Comparison of ENCODE assay signal across 20 mouse cellular contexts in genomic region chr2:113924138-113924537, GRCm38 (mm10).
DNase-seq lines count a peak whose midpoint lies in the region; ATAC-seq and TF ChIP-seq lines count a peak whose summit lies in the region.
"Had no signal": no experiment of that assay in that cellular context is flagged by ENCODE, and none has a peak within 500 bp of the region (broad histone marks: within the 10 kb centered on the region; RNA-seq: fewer than 3 reads in every experiment).

No protein-coding gene starts in this region.

- no peak for TF ChIP-seq CTCF in cerebellum, adult 2 months (IDR thresholded peaks at IDR 0.05; ENCODE audit: borderline replicate concordance, insufficient read depth, low read depth, low read length)

- H3K9me3 ChIP-seq in heart, embryonic 15.5 days (replicated peaks): no peaks in the 10 kb centered on the region
- no peaks in the 10 kb centered on the region for H3K9me3 ChIP-seq in lung, embryonic 15.5 days
- no peaks in the 10 kb centered on the region for H3K9me3 ChIP-seq in embryonic facial prominence, embryonic 14.5 days (ENCODE audit: control insufficient read depth, low read length)
- H3K9me3 ChIP-seq: embryonic facial prominence, embryonic 12.5 days; forebrain, embryonic 13.5 days; hindbrain, embryonic 15.5 days; midbrain, embryonic 10.5 days had no signal

- 0 out of 2 replicates have a peak overlapping the region, but pooled peaks have one; percentile 3 for H3K4me2 ChIP-seq in heart, embryonic 15.5 days
- H3K4me2 ChIP-seq in lung, embryonic 15.5 days: no peak overlapping the region
- no peak overlapping the region for H3K4me2 ChIP-seq in embryonic facial prominence, embryonic 14.5 days (ENCODE audit: low read depth, low read length)
- H3K4me2 ChIP-seq: embryonic facial prominence, embryonic 12.5 days; forebrain, embryonic 13.5 days; hindbrain, embryonic 15.5 days had no signal

- H3K36me3 ChIP-seq in heart, embryonic 15.5 days: no peaks in the 10 kb centered on the region
- H3K36me3 ChIP-seq in lung, embryonic 15.5 days: no peaks in the 10 kb centered on the region
- no peaks in the 10 kb centered on the region for H3K36me3 ChIP-seq in embryonic facial prominence, embryonic 14.5 days (ENCODE audit: control insufficient read depth, insufficient read depth, low read length)
- H3K36me3 ChIP-seq: embryonic facial prominence, embryonic 12.5 days; hindbrain, embryonic 15.5 days; midbrain, embryonic 10.5 days had no signal

- H3K27ac ChIP-seq in cerebellum, adult 2 months (ENCODE audit: insufficient read depth, low read length): no peak overlapping the region
- peak overlapping the region; percentile 24 for H3K27ac ChIP-seq in heart, embryonic 15.5 days
- no peak overlapping the region for H3K27ac ChIP-seq in lung, embryonic 15.5 days
- H3K27ac ChIP-seq in embryonic facial prominence, embryonic 14.5 days (replicated peaks; ENCODE audit: low read depth, low read length): no peak overlapping the region
- H3K27ac ChIP-seq: embryonic facial prominence, embryonic 12.5 days; forebrain, embryonic 13.5 days; hindbrain, embryonic 15.5 days; midbrain, embryonic 10.5 days had no signal

- intact Hi-C loops in heart, postnatal 25 days (cut with DNase I): no loop called here

- H3K27me3 ChIP-seq in cerebellum, adult 2 months (ENCODE audit: control insufficient read depth, insufficient read depth, low read length): no peaks in the 10 kb centered on the region; the same call in 1 of the 2 replicates
- no peaks in the 10 kb centered on the region for H3K27me3 ChIP-seq in heart, embryonic 15.5 days
- no peaks in the 10 kb centered on the region for H3K27me3 ChIP-seq in lung, embryonic 15.5 days
- H3K27me3 ChIP-seq in embryonic facial prominence, embryonic 14.5 days (replicated peaks; ENCODE audit: control insufficient read depth, insufficient read depth, low read length): no peaks in the 10 kb centered on the region
- H3K27me3 ChIP-seq: embryonic facial prominence, embryonic 12.5 days; forebrain, embryonic 13.5 days; hindbrain, embryonic 15.5 days had no signal

- no peak for ATAC-seq in heart, embryonic 15.5 days (replicated peaks; ENCODE audit: insufficient number of reproducible peaks, insufficient read depth, low FRiP score, low read depth)
- peak; percentile 68 for ATAC-seq in lung, embryonic 15.5 days (ENCODE audit: borderline replicate concordance, extremely low read depth, low FRiP score, low TSS enrichment)
- peak; percentile 12; the same call in 1 of the 2 replicates for ATAC-seq in embryonic facial prominence, embryonic 14.5 days (ENCODE audit: low read depth)
- ATAC-seq: forebrain, embryonic 13.5 days; intestine, embryonic 16.5 days had no signal

- no peaks in the 10 kb centered on the region for H3K4me1 ChIP-seq in cerebellum, adult 2 months (ENCODE audit: control insufficient read depth, insufficient read depth, low read length)
- peaks cover 6% of the 10 kb centered on the region; the same call in 1 of the 2 replicates for H3K4me1 ChIP-seq in heart, embryonic 15.5 days (replicated peaks)
- peaks cover 9% of the 10 kb centered on the region; the same call in 1 of the 2 replicates for H3K4me1 ChIP-seq in lung, embryonic 15.5 days
- 0 out of 2 replicates have a peak, but pooled peaks cover 6% of the 10 kb centered on the region for H3K4me1 ChIP-seq in embryonic facial prominence, embryonic 14.5 days (ENCODE audit: control insufficient read depth, insufficient read depth, low read length)
- H3K4me1 ChIP-seq: embryonic facial prominence, embryonic 12.5 days; forebrain, embryonic 13.5 days; hindbrain, embryonic 15.5 days; midbrain, embryonic 10.5 days had no signal

- peak; percentile 33 to 34 for DNase-seq in cerebellum, postnatal 10 days
- DNase-seq in cerebellum, adult 2 months: no peak
- no peak for DNase-seq in heart, postnatal 25 days (ENCODE audit: low spot score)
- DNase-seq in lung, postnatal 25 days (ENCODE audit: low spot score): no peak
- peak; percentile 62 for DNase-seq in embryonic facial prominence, embryonic 14.5 days (ENCODE audit: low spot score)
- DNase-seq in embryo, embryonic 10.5 days (ENCODE audit: low spot score): no peak
- DNase-seq: adrenal gland, postnatal 10 days; cerebellum, adult 9-10 months; heart, postnatal 4 days; kidney, adult 9 months; kidney, postnatal 14 days; right cerebral cortex, postnatal 14 days had no signal

- no peak for TF ChIP-seq POLR2A in cerebellum, adult 2 months (IDR thresholded peaks at IDR 0.05; ENCODE audit: borderline replicate concordance, insufficient read depth, low read length)

- no peak overlapping the region for H3K4me3 ChIP-seq in cerebellum, adult 2 months (replicated peaks; ENCODE audit: insufficient read depth, low read depth, low read length)
- H3K4me3 ChIP-seq in heart, embryonic 15.5 days: no peak overlapping the region
- H3K4me3 ChIP-seq in lung, embryonic 15.5 days: no peak overlapping the region
- H3K4me3 ChIP-seq in embryonic facial prominence, embryonic 14.5 days (ENCODE audit: low read depth, low read length): no peak overlapping the region
- H3K4me3 ChIP-seq: embryonic facial prominence, embryonic 12.5 days; erythroblast, embryonic 14.5 days; forebrain, embryonic 13.5 days; hindbrain, embryonic 15.5 days; midbrain, embryonic 10.5 days had no signal

- no peak overlapping the region for H3K9ac ChIP-seq in heart, embryonic 15.5 days
- H3K9ac ChIP-seq in lung, embryonic 15.5 days: no peak overlapping the region
- no peak overlapping the region for H3K9ac ChIP-seq in embryonic facial prominence, embryonic 14.5 days (ENCODE audit: low read depth, low read length)
- H3K9ac ChIP-seq: embryonic facial prominence, embryonic 12.5 days; forebrain, embryonic 13.5 days; hindbrain, embryonic 15.5 days had no signal

- 19% methylated on average over 2 of the region's 2 CpGs for WGBS in cerebellum, adult 2 months
- 3% methylated on average over 2 of the region's 2 CpGs for WGBS in heart, embryonic 15.5 days
- 20% methylated on average over 2 of the region's 2 CpGs for WGBS in lung, embryonic 15.5 days
- 22% methylated on average over 2 of the region's 2 CpGs for WGBS in embryonic facial prominence, embryonic 14.5 days

Comparison
In these comparisons a context has a peak if more than half of its experiments do, and no peak if none do; other contexts are left out.
1. DNase-seq: peak in cerebellum, postnatal 10 days (2 of 2) and embryonic facial prominence, embryonic 14.5 days (single experiment); none in cerebellum, adult 2 months (0 of 2), heart, postnatal 25 days (single experiment), lung, postnatal 25 days (single experiment) and embryo, embryonic 10.5 days (single experiment).